Mouse (Mus musculus): Measurements from ENCODE around the gene Ube2dnl1. TPM values are rescaled to one million over a fixed set of nuclear protein-coding genes. Genes with fewer than 3 reads are reported as not detected.

Ube2dnl1 gene
- total RNA-seq (2023): not detected

DNA sequence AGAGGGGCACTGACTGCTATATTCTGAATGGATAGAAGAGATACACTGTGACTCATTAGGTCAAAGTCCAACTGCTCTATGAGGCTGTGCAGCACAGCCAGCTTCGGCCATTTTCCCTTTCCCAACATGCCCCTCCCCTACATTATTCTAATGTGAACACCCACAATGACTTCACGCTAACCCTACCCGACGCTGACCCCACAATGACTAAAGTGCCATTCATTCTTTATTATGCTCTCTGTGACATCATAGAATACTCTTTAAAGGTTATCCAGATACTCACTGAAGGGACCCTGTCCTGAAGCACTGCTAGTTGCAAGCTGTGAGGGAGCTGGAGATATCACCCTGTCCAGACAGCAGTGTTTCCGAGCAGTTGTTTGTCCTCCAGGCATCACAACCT is at the start of gene Ube2dnl1:
Gene Ube2dnl1, plus strand, starts transcription at position 301 of the 400 bp plus-strand sequence.

GRCm38 (mm10) chrX:114907282-114907681 is 2.5 kb downstream of the Ube2dnl1 start, which contains the start of gene Ube2dnl2:
TSS of gene Ube2dnl2 (plus strand) at chrX:114907582.

Other genes starting within 250 kb of the Ube2dnl1 start
- gene Ube2dnl2, start 2.6 kb downstream of the Ube2dnl1 start, total RNA-seq (2023): not detected